Mouse (Mus musculus): ENCODE results near the gene Serpina3n.
"Not testable (repeated sequence)": the region's sequence is repeated elsewhere in the genome, so short reads cannot be mapped to it uniquely, and the experiment has no call there.

Gene Serpina3n

GRCm38 (mm10) chr12:104433951-104434735 is 27.6 kb downstream of the Serpina3n start:
- DNase-seq (ENCODE audit: extremely low read depth, low read depth), result no peak

DNA sequence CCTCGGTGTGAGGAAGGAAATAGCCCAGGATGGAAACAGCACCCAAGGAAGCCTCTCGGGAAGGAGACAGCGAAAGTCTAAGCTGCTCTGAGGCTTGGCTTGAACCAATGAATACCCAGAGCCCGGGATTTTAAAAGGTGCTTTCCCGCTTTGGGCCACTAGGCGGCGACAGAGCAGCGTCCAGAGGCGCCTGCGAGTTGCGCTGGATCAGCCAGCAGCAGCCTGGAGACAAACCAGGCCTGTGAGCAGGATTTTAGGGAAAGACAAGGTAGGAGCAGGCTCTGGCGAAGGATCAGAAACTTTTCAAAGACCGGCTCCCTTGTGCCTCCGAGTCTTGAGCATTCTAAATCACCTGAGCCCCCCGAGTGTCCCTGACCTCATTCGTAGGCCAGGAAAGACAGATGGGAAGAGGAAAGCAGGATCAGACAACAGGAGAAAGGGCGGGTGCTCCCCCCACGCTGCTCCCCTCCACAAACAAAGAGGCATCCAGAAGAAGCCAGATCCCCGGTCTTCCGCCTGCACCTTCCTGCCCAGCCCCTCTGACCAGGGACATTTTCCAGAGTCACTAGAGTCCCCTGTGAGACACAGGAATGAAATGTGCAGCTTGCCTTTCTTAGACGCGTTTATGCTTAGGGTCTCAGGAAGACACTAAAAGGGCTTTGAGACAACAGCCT is 33.7 kb downstream of the Serpina3n start:
- no peak for DNase-seq (ENCODE audit: extremely low read depth, low read depth)

DNA sequence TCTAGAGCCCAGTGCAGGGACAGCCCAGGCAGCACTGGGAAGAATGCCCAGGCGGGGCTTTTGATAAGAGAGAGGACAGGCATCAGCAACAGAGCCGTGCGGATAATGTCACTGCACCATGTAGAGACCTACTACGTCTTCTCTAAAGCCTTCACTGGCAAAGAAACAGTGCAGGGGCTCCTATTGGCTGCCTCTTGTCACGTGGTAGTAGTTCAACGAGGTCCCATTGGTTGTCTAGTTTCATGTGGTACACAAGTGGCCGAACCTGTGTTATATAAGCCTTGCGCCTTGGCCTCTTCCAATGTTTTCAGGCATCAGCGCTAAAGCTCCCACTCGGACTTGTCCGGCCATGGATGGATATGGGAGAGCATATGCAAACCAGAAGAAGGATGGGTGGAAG is 37.2 kb downstream of the Serpina3n start:
- DNase-seq (ENCODE audit: extremely low read depth, low read depth), result no peak

DNA sequence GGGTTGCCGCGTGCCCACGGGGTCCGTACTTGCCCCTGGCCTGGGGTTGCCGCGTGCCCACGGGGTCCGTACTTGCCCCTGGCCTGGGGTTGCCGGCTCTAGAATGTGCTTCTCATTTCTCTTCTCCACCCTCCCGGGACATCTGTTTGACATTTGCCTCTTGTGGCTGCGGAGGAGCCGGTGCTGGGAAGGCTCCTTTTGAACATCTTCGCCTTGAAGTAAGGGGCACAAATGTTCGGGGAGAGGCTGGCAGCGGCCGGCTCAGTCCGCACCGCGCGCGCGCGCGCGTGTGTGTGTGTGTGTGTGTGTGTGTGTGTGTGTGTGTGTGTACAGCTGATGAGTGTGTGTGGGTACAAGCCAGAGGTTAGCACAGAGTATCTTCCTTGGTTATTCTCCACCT is 40.5 kb downstream of the Serpina3n start:
- not testable (repeated sequence) for DNase-seq (ENCODE audit: extremely low read depth, low read depth)

GRCm38 (mm10) chr12:104448099-104448498 is 41.6 kb downstream of the Serpina3n start:
- DNase-seq (ENCODE audit: extremely low read depth, low read depth), result no peak

- no peak for DNase-seq (ENCODE audit: extremely low read depth, low read depth)
Observed at GRCm38 (mm10) chr12:104450257-104450656, 43.7 kb downstream of the Serpina3n start.

GRCm38 (mm10) chr12:104453002-104453401 is 46.5 kb downstream of the Serpina3n start:
- no peak for DNase-seq (ENCODE audit: extremely low read depth, low read depth)

DNA sequence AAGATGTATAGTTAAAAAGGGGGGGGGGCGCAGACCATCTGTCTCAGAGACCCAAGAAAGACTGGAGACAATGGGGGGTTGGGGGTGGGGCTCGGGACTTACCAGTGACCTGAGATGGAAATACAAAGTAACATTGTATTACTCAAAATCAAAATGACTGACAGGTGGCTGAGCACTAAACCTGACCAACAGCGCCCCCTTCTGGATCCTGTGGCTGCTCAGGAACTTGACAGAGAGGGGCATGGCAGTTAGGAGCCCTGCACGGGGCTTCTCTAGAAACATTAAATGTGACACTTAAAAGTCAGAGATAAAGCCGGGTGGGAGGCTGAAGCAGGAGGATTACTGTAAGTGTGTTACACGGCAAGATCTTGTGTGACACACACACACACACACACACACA is 52.8 kb downstream of the Serpina3n start:
- DNase-seq (ENCODE audit: extremely low read depth, low read depth), result no peak

DNA sequence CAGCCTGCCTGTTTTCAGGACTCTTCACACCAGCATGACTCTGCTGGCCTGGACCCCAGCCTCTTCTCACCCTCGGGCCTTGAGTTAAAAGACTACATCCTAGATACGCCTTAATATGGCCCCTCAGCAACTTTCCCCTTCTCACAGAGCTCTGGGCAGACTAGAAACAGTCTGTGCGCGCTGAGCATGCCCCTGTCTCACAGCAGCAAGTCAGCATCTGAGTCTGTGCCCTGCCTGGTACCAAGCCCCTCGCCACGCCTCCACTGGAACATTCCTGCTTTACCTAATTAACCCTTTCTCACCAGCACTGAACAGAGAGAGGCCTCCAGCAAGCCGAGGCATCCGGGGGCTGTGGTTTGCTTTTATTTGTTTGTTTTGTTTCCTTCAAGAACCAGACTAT is 54.8 kb downstream of the Serpina3n start:
- DNase-seq (ENCODE audit: extremely low read depth, low read depth), result no peak
